Mouse (Mus musculus): ENCODE results near the gene Lmnb2.
A peak's percentile ranks its signal among the peaks of the same experiment; 100 is the strongest.

Gene Lmnb2

GRCm38 (mm10) chr10:80855749-80856073 is 62.3 kb downstream of the Lmnb2 start:
- no peak for DNase-seq (ENCODE audit: low spot score)

- DNase-seq (ENCODE audit: low spot score), result peak; percentile 93
Measured at GRCm38 (mm10) chr10:80854913-80855748, 62.9 kb downstream of the Lmnb2 start, which contains the start of the genes Lsm7 and Sppl2b. Gene Lsm7, minus strand, starts transcription at chr10:80855209. Gene Sppl2b, plus strand, starts transcription at chr10:80855275.
